Mouse (Mus musculus) kidney, embryonic 14.5 days (tissue): Measurements from ENCODE around the gene Ankrd9. TPM values are rescaled to one million over a fixed set of nuclear protein-coding genes. Genes with fewer than 3 reads are reported as not detected.

ENCODE experiments used
- ATAC-seq: fragments of 200-750 bp; cut with Nextera tagmentation; 2 replicates; pipeline ENCODE4 v1.8.0; 2017; ENCODE audit warnings: moderate number of reproducible peaks, mild to moderate bottlenecking, moderate TSS enrichment, moderate library complexity; ENCODE audit not compliant: low FRiP score, low TSS enrichment
- H3K27ac ChIP-seq: fragments of 300-500 bp; sonication (generic); 2 replicates; pipeline ENCODE4 v1.5.1; 2014; ENCODE audit warnings: low read depth, mild to moderate bottlenecking, low read length, moderate library complexity, mixed read lengths
- H3K27me3 ChIP-seq: fragments of 300-500 bp; sonication (generic); 2 replicates; pipeline ENCODE4 v1.6.1; 2014; ENCODE audit warnings: mild to moderate bottlenecking, low read length; ENCODE audit not compliant: control insufficient read depth, insufficient read depth
- H3K36me3 ChIP-seq: fragments of 300-500 bp; sonication (generic); 2 replicates; pipeline ENCODE4 v1.6.1; 2014; ENCODE audit warnings: low read length, mixed read lengths; ENCODE audit not compliant: control insufficient read depth, insufficient read depth
- H3K4me1 ChIP-seq: fragments of 300-500 bp; sonication (generic); 2 replicates; pipeline ENCODE4 v1.6.1; 2014; ENCODE audit warnings: low read length, mixed read lengths; ENCODE audit not compliant: control insufficient read depth, insufficient read depth
- H3K4me2 ChIP-seq: fragments of 300-500 bp; sonication (generic); replicated peaks from 2 replicates; pipeline ENCODE4 v1.6.1; 2014; ENCODE audit warnings: low read depth, mild to moderate bottlenecking, low read length
- H3K4me3 ChIP-seq: fragments of 300-500 bp; sonication (generic); 2 replicates; pipeline ENCODE4 v1.5.1; 2014; ENCODE audit warnings: mild to moderate bottlenecking, low read length
- H3K9ac ChIP-seq: fragments of 300-500 bp; sonication (generic); 2 replicates; pipeline ENCODE4 v1.6.1; 2014; ENCODE audit warnings: low read depth, mild to moderate bottlenecking, low read length, moderate library complexity
- H3K9me3 ChIP-seq: fragments of 300-500 bp; sonication (generic); 2 replicates; pipeline ENCODE4 v1.6.1; 2016; ENCODE audit warnings: low read length; ENCODE audit not compliant: control insufficient read depth
- WGBS: fragments of 180-500 bp; shearing (Covaris S2); extraction: QIAGEN DNeasy Blood & Tissue Kit; methylation state at CpG from one replicate; pipeline ENCODE4 v1.1.7; 2014; 5-methylcytosine and 5-hydroxymethylcytosine counted together
- polyA plus RNA-seq: library from polyadenylated mRNA; unstranded; fragments of >200 nt; fragmentation: Nextera tagmentation; extraction: Ambion mirVana; gene quantifications from 2 replicates; pipeline ENCODE4 v1.2.1, GENCODE M21; 2014

Gene Ankrd9
- polyA plus RNA-seq, 1 experiment from 2014 or later, result 12.4 TPM

DNA sequence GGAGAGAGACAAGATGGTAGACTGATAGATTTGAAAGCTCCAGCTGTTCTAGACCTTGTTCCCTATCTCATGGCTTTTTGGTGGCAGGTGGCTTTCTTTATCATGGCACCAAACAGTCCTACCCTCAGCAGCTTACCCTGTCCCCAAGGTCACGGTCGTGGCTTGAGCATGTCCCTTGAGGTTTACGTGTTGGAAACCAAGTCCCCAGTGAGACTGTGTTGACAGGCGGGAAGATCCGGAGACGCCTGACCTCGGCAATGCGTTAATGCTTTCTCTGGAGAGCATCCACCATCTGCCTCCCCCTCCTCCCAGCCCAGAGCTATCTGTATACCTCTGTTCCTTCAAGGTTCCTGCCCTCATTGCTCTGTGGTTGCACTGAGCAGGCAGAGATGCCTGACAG is 4.9 kb upstream of the Ankrd9 start:
- ATAC-seq, result no peak
- no peak overlapping the region for H3K4me3 ChIP-seq
- peaks cover 12% of the 10 kb centered on the region; the same call in 1 of the 2 replicates for H3K4me1 ChIP-seq
- no peaks in the 10 kb centered on the region for H3K27me3 ChIP-seq
- H3K9me3 ChIP-seq, result no peaks in the 10 kb centered on the region
- no peak overlapping the region for H3K4me2 ChIP-seq
- no peak overlapping the region for H3K27ac ChIP-seq
- no peaks in the 10 kb centered on the region for H3K36me3 ChIP-seq
- no peak overlapping the region for H3K9ac ChIP-seq
- 88% methylated on average over 8 of the region's 8 CpGs for WGBS

DNA sequence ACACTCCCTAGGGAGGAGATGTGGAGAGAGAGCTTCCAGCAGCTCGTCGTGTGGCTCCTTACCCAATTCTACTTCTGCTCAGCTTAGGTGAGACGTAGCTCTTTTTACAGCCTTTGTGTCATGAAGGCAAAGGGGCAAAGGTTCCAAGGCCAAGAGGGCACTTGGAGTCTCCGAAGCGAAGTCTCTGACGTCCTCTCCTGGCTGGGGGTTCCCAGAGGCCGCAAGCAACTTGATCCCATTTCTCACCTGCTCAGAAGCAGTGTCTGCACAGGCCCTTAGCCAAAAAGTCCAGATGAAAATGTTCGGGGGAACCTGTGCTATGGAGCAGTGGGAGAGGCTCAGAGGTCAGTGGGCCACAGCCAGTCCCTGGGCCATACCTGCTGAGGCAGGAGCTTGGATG is 4.2 kb upstream of the Ankrd9 start:
- Histone ChIP-seq H3K27me3 (no peaks in the 10 kb centered on the region), H3K4me3 (no peak overlapping the region), H3K9me3 (no peaks in the 10 kb centered on the region), H3K27ac (no peak overlapping the region), H3K4me1 (peaks cover 16% of the 10 kb centered on the region), H3K9ac (no peak overlapping the region), H3K4me2 (no peak overlapping the region), H3K36me3 (no peaks in the 10 kb centered on the region)
- WGBS, result 54% methylated on average over 8 of the region's 8 CpGs
- no peak for ATAC-seq

DNA sequence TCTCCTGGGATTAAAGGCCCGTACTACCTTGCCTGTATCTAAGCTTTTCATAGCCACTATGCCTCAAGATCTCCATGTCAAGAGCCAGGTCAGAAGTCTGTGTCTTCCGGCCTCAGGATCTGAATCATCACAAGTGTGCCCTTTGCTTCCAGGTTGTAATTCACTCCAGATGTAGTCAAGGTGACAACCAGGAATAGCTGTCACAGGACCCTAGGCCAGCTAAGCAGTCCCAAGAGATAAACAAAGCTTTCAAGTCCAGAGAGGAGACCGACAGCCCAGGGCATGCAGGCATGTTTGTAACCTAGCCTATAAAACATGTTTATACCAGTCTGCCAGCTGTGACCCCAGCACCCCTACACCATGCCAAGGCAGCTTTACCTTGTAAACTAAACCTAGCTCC is 2.9 kb upstream of the Ankrd9 start:
- Histone ChIP-seq H3K36me3 (peaks cover 4% of the 10 kb centered on the region; the same call in 1 of the 2 replicates), H3K27ac (no peak overlapping the region), H3K9ac (no peak overlapping the region), H3K4me1 (peaks cover 22% of the 10 kb centered on the region), H3K4me2 (no peak overlapping the region), H3K9me3 (no peaks in the 10 kb centered on the region), H3K27me3 (no peaks in the 10 kb centered on the region), H3K4me3 (no peak overlapping the region)
- ATAC-seq, result no peak
- WGBS, result 63% methylated on average over 3 of the region's 3 CpGs

DNA sequence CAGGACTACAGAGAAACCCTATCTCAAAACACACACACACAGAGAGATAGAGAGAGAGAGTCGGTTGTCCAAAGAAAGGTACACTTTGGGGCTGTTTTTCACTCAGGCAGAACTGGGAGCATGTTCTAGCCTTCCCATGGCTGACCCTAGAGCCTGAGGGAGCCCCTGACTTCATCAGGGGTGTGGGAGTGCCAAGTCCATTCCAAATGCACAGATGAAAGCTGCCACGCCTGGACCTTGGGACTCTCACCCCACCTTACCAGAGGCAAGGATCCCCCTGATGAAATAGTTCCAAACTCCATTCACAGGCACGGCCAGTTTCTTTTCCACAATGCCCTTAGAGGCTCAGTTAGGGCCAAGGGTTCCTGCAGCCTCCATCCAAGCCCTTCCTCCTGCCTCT is 968 bp upstream of the Ankrd9 start:
- Histone ChIP-seq H3K36me3 (peaks cover 13% of the 10 kb centered on the region; the same call in 1 of the 2 replicates), H3K4me2 (no peak overlapping the region), H3K4me1 (peaks cover 21% of the 10 kb centered on the region), H3K9ac (no peak overlapping the region), H3K27ac (peak overlapping the region; percentile 47; the same call in 1 of the 2 replicates), H3K27me3 (no peaks in the 10 kb centered on the region), H3K4me3 (peak overlapping the region; percentile 82), H3K9me3 (no peaks in the 10 kb centered on the region)
- 67% methylated on average over 3 of the region's 3 CpGs for WGBS
- ATAC-seq, result no peak

DNA sequence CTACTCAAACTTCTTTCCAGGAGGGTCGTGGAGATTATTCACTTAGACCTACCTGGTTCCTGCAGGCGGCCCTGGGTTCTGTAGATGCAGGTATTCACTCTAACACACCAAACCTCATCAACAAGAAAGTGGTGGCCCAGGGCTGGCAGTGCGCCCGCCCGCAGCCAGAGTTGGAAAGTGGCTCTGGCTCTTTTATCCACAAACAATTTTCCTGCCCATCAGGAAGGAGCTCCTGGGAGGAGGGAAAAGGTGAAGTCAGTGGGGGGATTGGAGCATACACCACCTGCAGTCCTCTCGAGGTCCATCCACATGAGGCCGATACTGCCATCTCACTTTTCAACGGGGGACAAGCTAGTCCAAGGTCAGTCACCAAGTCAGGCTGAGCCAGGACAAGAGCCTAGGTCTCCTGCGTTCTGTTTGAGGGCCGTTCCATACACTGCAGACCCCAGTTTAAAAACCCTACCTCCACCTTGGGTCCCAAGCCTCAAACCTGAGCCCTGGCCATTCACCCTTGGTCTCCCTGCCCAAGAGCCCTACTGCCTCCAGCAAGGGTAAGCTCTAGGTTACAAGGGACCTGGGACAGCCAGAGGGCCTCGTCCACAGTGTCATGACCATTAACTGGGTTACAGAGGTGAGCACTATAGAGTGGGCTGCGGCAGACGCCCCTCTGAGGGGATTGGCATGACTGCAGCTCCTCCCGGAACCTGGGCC is 789 bp downstream of the Ankrd9 start:
- Histone ChIP-seq H3K4me1 (peaks cover 12% of the 10 kb centered on the region; the same call in 1 of the 2 replicates), H3K27ac (0 out of 2 replicates have a peak overlapping the region, but pooled peaks have one; percentile 67), H3K9me3 (no peaks in the 10 kb centered on the region), H3K36me3 (peaks cover 16% of the 10 kb centered on the region; the same call in 1 of the 2 replicates), H3K4me3 (peak overlapping the region; percentile 82), H3K4me2 (peak overlapping the region; percentile 97), H3K9ac (peak overlapping the region; percentile 82), H3K27me3 (no peaks in the 10 kb centered on the region)
- no peak; the same call in 1 of the 2 replicates for ATAC-seq
- WGBS, result 40% methylated on average over 14 of the region's 14 CpGs

DNA sequence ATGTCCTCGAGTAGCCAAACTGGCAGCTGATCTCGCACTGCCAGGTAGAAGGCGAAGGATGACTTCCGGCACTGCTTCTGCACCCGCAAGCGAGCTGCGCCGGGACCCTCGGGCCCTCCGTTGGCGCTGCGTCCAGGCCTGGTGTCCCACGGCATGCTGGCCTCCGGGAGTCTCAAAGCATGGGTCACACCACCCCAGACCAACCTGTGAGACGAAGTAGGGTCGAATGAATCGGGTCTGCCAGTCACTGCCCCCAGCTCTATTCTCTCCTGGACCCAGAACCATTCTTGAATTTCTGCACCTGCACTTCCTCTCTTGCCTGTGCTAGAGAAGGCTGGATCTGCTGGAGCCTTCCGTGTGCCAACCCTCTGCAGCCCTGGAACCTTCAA is 1.5 kb downstream of the Ankrd9 start:
- H3K9ac ChIP-seq, result no peak overlapping the region
- H3K9me3 ChIP-seq, result no peaks in the 10 kb centered on the region
- peaks cover 12% of the 10 kb centered on the region; the same call in 1 of the 2 replicates for H3K4me1 ChIP-seq
- ATAC-seq, result no peak
- 0 out of 2 replicates have a peak overlapping the region, but pooled peaks have one; percentile 82 for H3K4me3 ChIP-seq
- no peak overlapping the region; the same call in 1 of the 2 replicates for H3K4me2 ChIP-seq
- peaks cover 19% of the 10 kb centered on the region; the same call in 1 of the 2 replicates for H3K36me3 ChIP-seq
- WGBS, result 91% methylated on average over 18 of the region's 18 CpGs
- no peaks in the 10 kb centered on the region for H3K27me3 ChIP-seq
- no peak overlapping the region for H3K27ac ChIP-seq

DNA sequence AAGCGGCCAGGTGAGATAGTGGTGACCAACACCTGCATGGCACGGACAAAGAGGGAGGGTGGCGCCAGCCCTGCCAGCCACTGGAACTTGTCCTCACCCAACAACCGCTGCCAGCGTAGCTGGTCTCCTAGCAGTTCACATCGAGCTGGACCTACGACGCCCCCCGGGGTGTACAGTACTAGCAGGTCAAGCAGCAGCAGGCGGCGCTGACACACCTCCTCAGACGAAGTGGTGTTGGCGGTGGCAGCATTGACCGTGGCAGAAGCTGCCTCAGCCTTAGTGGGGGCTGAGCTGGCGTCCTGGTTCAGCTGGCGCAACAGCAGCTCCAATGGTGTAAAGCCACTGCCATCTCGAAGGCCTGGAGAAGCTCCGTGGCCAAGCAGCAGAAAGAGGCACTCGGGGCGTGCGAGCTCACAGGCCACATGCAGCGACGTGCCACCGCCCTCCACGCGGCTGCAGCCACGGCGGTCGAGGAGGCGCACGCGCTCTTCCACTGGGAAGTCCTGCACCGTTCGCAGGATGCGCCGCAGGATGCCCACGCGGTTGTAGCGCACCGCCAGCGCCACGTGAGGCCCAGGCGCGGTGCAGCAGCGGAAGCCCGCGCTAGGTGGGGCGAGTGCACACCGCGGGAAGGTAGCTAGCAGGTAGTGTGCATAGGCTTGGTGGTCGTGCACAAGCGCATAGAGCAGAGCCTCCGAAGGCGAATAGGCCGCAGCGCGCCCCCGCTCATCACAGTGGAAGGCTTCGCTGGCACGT is 2.1 kb downstream of the Ankrd9 start:
- Histone ChIP-seq H3K4me2 (no peak overlapping the region), H3K9me3 (no peaks in the 10 kb centered on the region), H3K36me3 (peaks cover 19% of the 10 kb centered on the region; the same call in 1 of the 2 replicates), H3K4me1 (peaks cover 12% of the 10 kb centered on the region; the same call in 1 of the 2 replicates), H3K9ac (no peak overlapping the region), H3K27me3 (no peaks in the 10 kb centered on the region), H3K27ac (no peak overlapping the region), H3K4me3 (no peak overlapping the region)
- no peak for ATAC-seq
- 96% methylated on average over 60 of the region's 60 CpGs for WGBS

DNA sequence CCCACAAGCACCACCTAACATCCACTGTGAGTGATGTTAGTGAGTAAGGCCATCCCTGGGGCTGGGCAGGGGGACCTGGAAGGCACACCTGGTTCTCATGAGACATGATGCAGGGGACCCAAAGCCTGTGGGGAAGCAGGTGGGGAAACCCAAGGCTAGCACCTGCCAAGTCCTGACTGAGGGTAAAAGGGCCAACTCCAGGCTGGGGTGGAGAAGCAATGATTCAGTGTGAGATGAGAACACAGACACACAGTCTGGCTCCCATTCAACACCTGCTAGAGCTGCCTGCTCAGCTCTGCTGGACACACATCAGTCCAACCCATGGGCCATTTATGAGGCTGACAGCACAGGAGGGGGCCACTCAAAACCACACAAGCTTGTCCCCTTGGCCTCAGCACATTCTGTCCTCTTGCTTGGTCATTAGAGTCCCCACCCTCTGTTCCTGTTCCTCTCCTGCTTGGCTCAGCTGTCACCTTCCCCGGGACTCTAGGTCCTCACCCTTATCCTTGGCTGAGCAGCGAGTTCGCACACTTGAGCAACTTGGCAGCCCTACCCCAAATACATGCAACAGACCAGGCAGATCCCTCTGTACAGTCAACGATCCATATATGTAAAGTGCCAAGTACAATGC is 2.9 kb downstream of the Ankrd9 start:
- Histone ChIP-seq H3K36me3 (peaks cover 19% of the 10 kb centered on the region; the same call in 1 of the 2 replicates), H3K4me3 (no peak overlapping the region), H3K27ac (no peak overlapping the region), H3K27me3 (no peaks in the 10 kb centered on the region), H3K9me3 (no peaks in the 10 kb centered on the region), H3K4me2 (no peak overlapping the region), H3K9ac (no peak overlapping the region), H3K4me1 (peaks cover 12% of the 10 kb centered on the region; the same call in 1 of the 2 replicates)
- no peak for ATAC-seq
- 90% methylated on average over 4 of the region's 4 CpGs for WGBS
